Mouse (Mus musculus) naive thymus-derived CD4-positive, alpha-beta T cell, adult 2 months (primary cell): ENCODE data around the gene Gm21746.
"Not testable (repeated sequence)": the region's sequence is repeated elsewhere in the genome, so short reads cannot be mapped to it uniquely, and the experiment has no call there.

Experiments used
- DNase-seq: peaks from one replicate; pipeline ENCODE4 v3.0.0-alpha.2; 2011; ENCODE audit warnings: low read depth

Gm21746 gene

DNA sequence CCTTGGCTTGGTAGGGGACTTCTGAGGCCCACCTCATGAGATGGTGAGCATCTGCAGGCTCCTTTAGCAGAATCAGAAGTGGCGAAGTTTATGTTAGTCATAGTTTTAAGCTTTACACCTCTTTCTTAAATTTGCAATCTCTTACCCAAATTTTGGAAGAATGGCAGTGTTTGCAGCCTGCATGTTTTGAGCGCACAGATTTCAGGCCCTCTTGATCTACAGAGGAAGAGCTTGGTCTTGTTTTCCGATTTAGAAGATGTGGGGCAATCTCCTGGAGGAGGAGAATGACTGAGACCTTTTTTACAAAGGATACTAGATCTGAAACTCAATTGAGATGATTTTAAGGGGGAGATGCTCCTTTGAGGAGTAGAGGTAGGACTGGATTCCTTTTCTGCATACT, at the start of gene Gm21746:
Gene Gm21746 (minus strand): TSS at position 101 of the 400 bp plus-strand sequence.
- not testable (repeated sequence) for DNase-seq

DNA sequence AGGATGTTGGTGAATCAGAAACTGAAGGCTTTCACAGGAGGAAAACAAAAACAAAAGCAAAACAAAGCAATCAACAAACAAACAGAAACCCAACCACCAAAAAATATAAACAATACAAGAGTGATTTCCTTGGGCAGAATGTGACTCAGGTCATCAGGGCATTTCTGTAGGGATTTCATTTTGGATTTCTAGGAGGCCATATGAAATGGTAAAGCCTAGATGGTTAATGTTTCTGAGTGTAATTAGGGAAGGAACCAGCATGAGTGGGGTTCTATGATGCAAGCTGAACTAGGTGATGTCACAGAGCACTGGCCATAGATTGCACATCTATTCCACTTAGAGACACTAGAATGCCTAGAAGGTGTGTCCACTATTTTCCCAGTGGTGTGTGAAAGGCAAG, 29.0 kb upstream of the Gm21746 start, which contains the start of gene Gm20873:
Gene Gm20873 (plus strand): TSS at position 301 of the 400 bp plus-strand sequence.
- DNase-seq, result not testable (repeated sequence)
